Mouse (Mus musculus) right cerebral cortex, adult 2 months (tissue): ENCODE data around the gene Sfi1.
"Not testable (repeated sequence)": the region's sequence is repeated elsewhere in the genome, so short reads cannot be mapped to it uniquely, and the experiment has no call there.

Source experiments
- DNase-seq, 2 experiments: peaks; one replicate each; pipeline ENCODE4 v3.0.0; 2021 to 2022; ENCODE audit warnings: low spot score in 2 of 2

The Sfi1 gene

DNA sequence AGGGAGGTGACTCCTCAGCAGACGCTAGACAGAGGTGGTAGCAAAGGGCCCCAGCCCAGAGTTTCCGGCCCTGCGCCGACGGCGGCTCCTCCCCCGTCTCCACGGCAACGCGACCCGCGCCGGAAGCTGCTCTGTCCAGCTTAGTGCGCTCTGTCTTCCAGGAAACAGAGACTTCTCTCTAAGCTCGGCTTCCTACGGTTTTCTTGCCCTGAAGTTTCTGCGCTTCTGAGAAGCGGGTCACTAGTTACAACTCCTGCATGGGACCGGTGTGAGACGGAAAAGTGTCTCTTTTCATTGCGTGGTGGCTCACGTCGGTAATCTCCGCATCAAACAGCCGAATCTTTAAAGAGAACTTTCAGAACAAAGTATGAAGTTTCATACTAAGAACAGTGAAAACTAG is at the start of gene Sfi1:
Gene Sfi1 (minus strand): TSS at position 101 of the 400 bp plus-strand sequence.
- no peak for DNase-seq

DNA sequence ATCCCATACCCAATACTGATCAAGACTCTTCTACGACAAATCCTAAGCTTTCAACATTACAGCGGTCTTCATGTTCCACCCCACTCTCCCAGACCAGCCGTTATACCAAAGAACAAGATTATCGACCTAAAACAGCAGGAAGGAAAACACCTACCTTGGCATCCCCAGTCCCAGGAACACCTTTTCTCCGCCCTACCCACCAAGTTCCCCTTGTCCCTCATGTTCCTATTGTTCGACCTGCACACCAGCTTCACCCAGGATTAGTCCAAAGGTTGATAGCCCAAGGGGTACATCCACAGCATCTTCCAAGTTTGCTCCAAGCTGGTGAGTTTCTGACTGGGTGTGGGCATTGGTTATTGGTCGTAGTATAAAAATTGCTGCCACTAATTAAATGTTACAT is 49.1 kb upstream of the Sfi1 start:
- DNase-seq: no peak

DNA sequence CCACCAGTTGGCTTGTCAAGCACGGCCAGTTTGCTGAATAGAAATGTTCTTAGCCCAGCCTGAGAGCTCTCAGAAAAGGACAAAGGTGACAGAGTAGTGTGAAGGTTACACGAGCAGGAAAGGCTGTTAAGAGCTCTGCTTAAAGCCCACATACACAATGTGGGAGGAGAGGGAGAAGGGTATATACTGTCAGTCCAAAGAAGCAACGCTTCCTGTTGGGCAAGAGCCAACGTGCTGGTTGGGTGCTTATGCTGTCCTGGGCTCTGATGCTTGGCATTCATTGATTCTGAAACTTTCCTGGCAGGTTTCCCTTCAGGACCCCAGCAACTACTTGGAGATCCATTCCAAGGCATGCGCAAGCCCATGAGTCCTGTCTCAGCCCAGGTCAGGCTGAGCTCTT is 42.0 kb upstream of the Sfi1 start:
- DNase-seq: no peak

GRCm38 (mm10) chr11:3233704-3234103 is 40.4 kb upstream of the Sfi1 start:
- no peak for DNase-seq

DNA sequence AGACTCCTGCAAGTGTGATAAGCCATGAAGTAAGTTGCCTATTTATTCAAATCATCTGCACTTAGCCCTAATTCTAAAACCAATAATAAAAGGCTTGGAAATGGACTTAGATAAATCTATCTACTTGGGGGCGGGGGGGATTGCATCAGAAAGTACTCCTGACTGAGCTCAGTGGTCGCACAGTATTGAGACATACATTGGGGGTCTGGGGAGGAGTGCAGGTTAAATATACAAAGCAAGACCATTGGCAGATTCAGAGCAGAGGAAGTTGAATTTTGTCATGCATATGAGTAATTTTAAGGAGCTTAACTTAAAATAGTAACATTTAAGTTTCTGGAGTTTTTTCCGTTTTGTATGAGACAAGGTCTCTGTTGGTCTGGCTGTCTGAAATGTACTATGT is 39.0 kb upstream of the Sfi1 start:
- no peak for DNase-seq

- no peak for DNase-seq
Measured at GRCm38 (mm10) chr11:3227113-3227512, 33.9 kb upstream of the Sfi1 start.

DNA sequence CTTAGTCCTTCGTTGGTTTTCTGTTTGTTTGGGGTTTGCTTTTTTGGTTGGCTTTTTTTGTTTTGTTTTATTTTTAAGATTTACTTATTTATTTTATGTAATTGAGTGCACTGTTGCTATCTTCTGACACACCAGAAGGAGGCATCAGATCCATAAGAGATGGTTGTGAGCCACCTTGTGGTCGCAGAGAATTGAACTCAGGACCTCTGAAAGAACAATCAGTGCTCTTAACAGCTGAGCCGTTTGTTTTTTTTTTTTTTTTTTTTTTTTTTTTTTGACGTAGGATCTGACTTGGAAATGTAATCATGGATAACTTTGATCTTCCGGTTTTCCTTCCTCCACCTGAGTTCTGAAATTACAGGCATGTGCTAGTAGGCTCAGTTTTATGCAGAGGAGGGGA is 29.8 kb upstream of the Sfi1 start:
- DNase-seq: no peak

GRCm38 (mm10) chr11:3212526-3212925 is 19.3 kb upstream of the Sfi1 start:
- no peak for DNase-seq

DNA sequence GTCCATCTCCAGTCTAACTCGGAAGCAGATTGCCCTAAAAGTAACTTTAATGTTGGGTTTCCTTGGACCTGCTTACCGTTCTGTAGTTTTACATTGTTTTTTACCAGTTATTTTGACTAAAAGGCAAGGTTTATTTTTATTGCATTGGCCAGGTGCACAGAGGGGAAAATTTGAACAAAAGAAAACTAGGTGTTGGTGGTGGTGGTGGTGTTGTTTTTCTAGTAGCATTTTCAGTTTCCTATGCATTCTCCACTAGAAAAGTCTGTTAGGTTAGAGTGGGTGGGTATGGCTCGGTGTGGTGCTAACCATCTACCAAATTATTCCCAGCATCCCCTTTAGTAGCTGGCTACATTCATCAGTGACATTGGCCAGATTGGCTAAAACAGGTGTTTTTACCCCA is 13.5 kb upstream of the Sfi1 start:
- no peak for DNase-seq

DNA sequence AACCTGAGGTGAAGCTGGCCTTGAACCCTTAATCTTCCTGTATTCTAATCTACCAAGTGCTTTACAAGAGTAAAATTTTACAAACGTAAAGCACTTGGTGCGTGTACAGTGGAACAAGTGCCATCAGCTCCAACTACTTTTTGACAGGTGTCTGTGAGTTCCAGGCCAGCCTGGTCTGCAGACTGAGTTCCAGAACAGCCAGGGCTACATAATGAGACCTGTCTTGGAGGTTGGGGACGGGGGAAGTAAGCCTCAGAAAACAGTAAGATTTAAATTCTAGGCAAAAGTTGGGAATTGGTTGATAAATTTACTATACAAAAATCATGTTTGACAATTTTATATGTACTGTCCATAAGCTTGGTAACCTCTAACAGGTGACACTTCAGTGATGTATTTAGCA is 11.9 kb upstream of the Sfi1 start:
- no peak for DNase-seq

DNA sequence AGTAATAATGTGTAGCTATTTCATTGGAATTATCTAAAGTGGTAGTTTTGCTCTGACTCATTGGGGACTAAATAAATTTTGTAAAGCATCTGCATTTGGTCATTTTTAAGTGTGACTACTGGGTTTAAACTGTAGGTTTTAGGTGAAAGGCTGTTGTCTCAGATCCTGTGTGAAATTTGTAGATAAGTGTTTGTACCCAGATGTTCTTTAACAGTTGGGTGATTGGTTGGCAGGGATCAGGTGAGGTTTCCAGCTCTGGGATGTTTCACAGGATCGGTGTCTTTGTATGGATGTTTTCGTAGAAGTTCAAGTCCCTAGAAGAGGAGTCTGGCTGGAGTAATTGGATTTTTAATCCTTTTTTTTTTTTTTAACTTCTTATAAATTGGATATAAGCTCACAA is 10.5 kb upstream of the Sfi1 start:
- no peak for DNase-seq

DNA sequence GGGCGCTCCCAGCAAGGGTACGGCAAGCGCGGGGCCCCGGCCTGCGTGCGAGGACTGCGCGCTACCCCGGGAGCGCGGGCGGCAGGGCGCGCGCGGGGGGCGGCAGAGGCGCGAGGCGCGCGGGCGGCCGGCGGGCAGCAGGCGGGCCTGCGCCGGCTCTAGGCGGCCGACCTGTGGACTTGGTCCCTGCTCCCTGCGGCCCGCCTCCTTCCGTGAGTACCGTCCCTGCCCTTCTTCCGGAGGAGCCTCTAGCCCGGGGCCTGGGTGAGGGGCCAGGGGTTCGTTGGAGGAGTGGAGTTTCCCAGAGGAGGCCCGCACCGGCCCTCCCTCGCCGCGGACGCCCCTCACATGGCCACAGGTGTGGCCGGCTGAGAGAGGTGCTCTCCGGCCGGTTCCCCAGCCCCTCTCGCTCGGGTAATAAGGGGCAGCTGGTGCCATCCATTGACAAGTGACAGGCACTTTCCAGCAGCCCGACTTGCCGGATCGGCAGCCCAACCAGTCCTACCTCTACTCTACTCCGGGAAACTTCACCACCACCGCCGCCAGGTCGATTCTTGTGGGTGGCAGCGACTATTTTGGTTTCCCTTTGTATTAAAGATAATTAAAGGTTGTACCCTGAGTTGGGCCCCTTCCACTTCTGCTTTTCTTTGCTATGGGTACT is 9.6 kb upstream of the Sfi1 start:
- DNase-seq: peak; percentile 36 to 37

- peak; percentile 85 to 95 for DNase-seq
Measured at GRCm38 (mm10) chr11:3202231-3202701, 9.0 kb upstream of the Sfi1 start, which contains the start of gene Eif4enif1. Eif4enif1 (plus strand) TSS chr11:3202392.

GRCm38 (mm10) chr11:3201326-3202230 is 8.3 kb upstream of the Sfi1 start:
- no peak for DNase-seq

DNA sequence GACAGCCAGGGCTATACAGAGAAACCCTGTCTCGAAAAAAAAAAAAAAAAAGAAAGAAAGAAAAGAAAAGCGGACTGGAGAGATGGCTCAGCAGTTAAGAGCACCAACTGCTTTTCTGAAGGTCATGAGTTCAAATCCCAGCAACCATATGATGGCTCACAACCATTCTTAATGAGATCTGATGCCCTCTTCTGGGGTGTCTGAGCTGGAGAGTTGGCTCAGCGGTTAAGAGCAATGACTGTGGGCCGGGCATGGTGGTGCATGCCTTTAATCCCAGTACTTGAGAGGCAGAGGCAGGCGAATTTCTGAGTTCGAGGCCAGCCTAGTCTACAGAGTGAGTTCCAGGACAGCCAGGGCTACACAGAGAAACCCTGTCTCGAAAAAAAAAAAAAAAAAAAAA is 7.4 kb upstream of the Sfi1 start:
- not testable (repeated sequence) for DNase-seq

DNA sequence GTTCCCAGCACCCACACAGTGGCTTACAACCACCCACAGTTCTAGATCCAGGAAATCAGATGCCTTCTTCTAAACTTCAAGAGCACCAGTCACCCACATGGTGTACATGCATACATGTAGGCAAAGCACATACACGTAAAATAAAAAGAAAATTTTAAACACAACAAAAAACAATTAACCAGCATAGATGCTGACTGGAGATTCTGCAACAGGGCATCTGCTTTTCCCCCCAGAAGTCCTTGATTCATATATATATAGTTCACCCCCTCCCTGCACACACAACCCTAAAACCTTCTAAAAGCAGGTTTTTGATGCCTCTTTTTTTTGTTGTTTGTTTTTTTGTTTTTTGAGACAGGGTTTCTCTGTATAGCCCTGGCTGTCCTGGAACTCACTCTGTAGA is 10.6 kb downstream of the Sfi1 start:
- not testable (repeated sequence) for DNase-seq

DNA sequence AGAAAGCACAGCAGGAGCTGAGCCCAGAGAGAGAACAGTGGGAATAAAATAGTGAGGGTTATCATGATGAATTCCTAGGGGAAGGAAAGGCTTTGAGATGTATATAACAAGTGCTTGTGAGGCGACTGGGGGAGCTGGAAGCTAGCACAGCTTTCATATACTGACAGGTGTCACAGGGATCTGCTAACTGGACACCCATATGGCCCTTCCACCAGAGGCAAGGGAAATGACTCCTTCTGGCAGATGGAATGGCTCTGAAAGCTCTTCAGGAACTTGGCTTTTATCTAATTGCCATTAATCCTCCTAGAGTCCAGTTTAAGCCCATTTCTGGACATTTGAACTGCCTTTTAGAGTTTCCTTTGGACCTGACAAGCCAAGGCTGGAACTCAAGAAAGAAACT is 11.3 kb downstream of the Sfi1 start:
- DNase-seq: not testable (repeated sequence)

DNA sequence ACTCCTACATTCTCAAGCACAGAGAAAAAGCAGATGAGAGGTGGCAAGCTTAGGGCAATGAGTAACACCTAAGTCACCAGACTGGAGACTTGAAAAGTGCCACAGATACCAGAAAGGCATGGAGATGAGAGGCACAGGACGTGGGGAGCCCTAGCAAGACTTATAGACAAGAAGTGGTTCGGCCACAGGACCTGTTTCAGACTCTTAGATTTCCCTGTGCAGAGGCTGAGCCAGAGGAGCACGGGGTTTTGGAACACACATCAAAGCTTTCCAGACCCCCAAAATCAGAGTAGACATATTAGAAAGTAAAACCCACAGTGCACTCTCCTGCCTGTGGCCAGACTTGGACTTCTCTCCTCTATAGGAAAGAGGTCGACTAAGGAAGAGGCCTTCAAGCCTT is 12.0 kb downstream of the Sfi1 start:
- DNase-seq: peak; percentile 34 to 59

DNA sequence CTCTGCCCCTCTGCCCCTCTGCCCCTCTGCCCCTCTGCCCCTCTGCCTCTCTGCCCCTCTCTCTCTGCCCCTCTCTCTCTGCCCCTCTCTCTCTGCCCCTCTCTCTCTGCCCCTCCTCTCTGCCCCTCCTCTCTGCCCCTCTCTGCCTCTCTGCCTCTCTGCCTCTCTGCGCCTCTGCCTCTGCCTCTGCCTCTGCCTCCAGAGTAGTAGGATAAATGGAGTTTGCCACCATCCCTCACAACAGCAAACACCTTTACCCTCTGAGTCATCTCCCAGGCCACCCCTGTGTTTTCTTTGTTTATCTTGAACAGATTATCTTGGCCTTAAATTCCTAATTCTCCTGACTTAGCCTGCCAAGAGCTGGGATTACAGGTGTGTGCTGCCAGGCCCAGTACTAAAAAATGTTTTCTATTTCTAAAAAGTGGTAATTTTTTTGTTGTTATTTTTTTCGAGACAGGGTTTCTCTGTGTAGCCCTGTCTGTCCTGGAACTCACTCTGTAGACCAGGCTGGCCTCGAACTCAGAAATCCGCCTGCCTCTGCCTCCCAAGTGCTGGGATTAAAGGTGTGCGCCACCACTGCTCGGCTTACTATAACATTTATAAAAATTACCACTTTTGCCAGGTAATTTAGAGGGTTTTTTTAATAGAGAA is 12.6 kb downstream of the Sfi1 start:
- DNase-seq: not testable (repeated sequence)

DNA sequence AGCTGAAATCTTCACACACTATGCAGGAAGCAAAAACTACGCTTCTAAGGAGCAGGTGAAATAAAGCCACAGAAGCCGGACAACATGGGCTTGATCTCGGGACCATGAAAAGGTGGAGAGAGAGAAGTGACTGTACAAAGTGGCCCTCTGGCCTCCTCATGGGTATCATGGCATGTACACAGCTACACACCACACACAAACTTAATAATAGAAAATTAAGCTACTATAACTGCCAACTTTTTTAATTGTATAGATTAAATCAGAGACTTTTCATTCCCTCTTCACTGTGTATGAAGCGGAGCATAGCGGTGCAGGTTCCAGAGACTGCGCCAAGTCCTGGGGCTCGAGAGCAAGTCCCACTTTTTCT is 13.6 kb downstream of the Sfi1 start:
- not testable (repeated sequence) for DNase-seq

GRCm38 (mm10) chr11:3178968-3179725 is 14.1 kb downstream of the Sfi1 start:
- not testable (repeated sequence) for DNase-seq
